Mouse (Mus musculus) CD4-positive, CD25-positive, alpha-beta regulatory T cell, adult 9 weeks (primary cell): ENCODE results near the gene Preb. TPM values are rescaled to one million over a fixed set of nuclear protein-coding genes. Genes with fewer than 3 reads are reported as not detected.

Experiments
- polyA plus RNA-seq: library from polyadenylated mRNA; unstranded; fragments of 100-300 nt; shearing (Covaris generic); gene quantifications from one replicate; pipeline ENCODE4 v1.2.1, GENCODE M21; 2017

The Preb gene
- polyA plus RNA-seq, result 228 TPM

DNA sequence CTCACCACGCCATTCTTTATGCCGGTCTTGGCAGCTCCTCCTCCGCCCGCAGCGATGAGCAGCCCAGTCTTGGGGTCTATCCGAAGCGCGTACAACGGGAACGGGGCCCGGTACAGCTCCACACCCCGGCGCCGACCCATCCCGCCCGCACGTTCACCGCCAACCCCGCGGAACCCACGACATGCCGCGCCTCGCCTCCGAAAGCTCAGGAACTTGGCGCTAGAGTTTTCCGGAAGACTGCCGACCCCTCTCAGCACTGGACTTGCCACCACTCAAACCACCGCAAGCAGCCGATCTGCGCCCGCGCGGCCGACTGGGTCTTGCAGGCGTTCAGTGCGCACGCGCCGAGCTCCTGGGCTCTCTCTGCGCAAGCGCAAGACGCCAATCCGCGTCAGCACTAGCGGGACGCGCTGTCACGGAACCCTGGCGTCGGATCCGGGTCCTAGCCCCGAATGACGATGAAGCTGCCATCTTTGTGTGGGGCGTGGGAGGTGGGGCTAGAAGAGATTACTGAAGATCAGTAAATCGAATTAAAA, at the start of gene Preb:
TSS of gene Preb (minus strand) at position 396 of the 536 bp plus-strand sequence.

DNA sequence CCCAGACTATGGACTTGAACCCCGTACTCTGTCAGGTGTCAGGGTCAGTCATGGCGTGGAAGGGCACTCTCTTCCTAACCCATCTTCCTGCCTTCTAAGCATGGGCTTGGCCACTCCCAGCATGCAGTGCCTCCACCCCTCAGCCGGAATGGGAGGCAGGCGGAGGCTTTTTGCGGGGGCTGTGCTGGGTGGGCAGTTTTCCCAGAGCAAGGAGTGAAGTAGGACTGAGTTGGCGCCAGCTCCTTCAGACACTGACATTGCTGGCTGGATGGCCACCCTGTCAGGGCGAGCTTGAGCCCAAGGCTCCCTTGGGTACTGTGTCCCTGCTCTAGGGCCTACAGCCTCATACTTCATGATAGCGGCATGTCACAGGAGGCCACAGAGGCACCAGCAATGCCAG, 8.3 kb upstream of the Preb start, which contains the start of gene Tcf23:
TSS of gene Tcf23 (plus strand) at position 247 of the 400 bp plus-strand sequence.

DNA sequence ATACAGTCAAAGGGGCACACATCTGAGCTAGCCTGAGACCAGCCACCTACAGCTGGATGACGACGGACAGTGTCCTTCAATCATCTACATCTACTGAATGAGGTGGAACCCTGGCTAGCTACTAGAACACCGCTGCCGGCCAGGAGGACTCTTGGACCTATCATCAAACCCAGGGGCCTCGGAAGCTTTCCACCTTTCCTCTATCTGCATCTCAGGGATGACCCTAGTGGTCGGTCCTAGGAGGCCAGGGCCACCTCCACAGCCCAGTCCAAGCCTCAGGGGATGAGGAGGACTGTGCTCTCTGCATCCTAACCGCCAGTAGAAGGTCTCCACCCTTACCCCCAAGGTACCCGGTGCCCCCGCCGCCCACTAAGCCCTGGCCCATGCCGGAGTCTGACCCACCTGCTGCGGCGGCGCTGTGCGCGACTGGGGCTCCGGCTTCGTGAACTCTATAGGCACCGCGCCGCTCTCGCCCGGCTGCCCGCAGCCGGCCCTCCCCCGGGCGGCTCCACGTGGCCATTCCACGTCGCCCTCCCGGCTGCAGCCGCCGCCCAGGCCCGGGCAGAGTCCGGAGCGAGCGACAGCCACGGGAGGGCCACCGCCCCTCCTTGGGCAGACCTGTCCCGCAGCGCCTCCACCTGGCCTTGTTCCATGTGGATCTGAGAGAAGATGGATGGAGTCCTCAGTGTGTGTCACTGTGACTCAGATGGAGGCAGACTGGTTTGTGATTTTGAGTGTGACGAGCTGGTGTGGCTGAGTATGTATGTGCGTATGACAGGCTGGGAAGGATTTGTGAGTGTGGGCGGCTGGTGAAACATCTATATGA, 15.0 kb downstream of the Preb start, which contains the start of gene Cgref1:
TSS of gene Cgref1 (minus strand) at position 636 of the 826 bp plus-strand sequence.

DNA sequence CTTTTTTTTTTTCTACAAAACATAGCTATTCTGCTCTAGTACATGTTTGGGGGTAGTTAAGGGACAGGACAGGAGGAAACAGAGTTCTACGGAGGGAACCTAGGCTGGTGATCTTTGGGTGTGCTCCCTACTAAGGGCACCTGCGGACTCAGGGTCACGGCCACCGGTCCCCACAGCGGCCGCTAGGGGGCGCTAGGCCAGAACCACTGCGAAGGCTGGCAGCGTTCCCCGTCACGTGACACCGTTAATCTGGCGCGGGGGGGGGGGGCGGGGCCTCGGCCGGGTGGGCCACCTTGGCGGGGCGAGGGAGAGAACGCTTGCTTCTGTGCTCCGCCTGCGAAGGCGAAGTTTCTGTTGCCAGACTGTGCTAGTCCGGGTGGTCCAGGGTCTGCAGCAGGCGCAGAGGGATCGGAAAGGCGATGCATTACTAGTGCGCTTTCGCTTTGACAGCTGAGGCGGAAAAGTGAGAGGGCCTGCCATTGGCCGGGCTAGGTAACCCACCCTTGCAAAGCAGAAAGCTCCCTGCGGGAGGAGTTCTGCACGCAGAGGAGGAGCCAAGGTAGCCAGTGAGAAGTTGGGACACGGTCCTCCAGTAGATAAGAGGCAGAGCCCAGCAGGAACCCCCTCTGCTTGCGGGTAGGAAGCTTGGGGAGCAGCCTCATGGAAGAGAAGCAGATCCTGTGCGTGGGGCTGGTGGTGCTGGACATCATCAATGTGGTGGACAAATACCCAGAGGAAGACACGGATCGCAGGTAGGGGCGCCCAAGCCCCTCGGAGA, 38.7 kb downstream of the Preb start, which contains the start of gene Khk:
TSS of gene Khk (plus strand) at position 176 of the 778 bp plus-strand sequence.

DNA sequence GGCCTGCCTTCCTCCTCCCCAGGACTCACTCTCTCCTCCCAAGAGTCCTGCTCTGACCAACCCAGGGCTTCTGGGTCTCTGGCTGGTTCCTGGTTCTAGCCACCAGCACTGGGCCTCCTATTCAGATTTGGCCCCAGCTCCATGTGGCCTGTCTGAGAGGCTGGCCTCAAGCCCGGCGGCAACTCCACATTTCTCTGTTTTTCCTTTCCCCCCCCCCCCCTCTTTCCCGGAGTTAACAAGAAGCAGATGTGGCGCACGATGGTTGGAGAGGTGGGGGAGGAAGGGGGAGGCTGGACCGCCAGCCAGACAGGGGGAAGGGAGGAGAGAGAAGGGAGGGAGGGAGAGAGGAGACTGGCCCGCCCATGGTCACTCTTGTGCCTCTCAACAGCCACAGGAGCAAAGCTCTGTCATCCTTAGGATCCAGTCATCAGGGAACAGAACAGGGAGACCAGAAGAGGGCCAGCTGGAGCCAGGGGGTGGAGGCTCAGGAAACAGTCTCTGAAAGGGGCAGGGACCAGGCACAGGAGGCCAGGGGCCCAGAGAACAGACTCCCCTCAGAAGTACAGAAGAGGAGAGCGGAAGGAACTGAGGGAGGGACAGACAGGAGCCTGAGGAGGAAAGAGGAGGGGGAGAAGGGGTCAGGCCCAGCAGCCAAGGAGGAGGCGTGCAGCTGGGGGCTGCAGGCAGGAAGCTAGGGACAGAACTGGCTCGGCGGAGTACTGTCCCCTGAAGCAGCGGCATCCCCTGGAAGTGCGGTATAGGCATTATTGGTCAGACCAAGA, 46.9 kb downstream of the Preb start, which contains the start of gene Emilin1:
TSS of gene Emilin1 (plus strand) at position 343 of the 782 bp plus-strand sequence.

DNA sequence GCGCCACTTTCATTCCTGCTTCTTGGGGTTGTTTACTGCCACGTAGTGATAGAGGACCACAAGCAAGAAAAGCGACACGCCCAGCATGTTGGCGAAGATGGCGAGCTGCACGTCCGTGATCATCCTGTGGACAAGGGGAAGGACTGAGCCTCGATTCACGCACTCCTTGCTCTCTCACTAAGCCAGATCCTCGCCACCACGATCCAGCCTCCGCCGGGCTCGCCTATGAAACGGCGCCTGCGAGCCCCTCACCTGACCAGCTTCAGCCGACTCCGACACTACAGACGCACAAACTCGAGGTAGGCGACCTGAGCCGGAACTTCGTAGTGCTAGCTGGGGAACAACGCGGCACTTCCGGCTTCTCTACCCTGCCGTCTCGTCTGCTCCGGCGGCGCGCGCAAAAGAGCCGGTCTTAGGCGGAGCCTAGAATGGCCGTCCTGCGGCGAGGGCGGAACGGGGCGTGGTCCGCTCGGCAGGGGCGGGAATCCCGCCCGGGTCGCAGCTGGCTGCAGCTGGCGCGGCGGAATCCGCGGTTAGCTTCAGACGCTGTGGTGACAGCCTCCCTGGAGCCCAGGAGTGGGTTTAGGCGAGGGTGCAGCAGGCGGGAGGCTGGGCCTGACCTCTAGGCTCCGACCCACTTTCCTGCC, 52.6 kb downstream of the Preb start, which contains the start of gene Ost4:
TSS of gene Ost4 (minus strand) at position 376 of the 647 bp plus-strand sequence.

Other genes starting within 250 kb of the Preb start
- gene Dpysl5, start 248.8 kb downstream of the Preb start, polyA plus RNA-seq, result not detected
- gene Mapre3, start 145.7 kb downstream of the Preb start, polyA plus RNA-seq, result 5.3 TPM
- gene Tmem214, start 92.3 kb downstream of the Preb start, polyA plus RNA-seq, result 66.9 TPM
- gene Agbl5, start 71.7 kb downstream of the Preb start, polyA plus RNA-seq, result 16.2 TPM
- gene Ost4, start 52.6 kb downstream of the Preb start, polyA plus RNA-seq, result 311 TPM
- 3.6 TPM for gene Emilin1, start 47.0 kb downstream of the Preb start, polyA plus RNA-seq
- gene Khk, start 38.9 kb downstream of the Preb start, polyA plus RNA-seq, result 36.3 TPM
- gene Cgref1, start 14.8 kb downstream of the Preb start, polyA plus RNA-seq, result 0.55 TPM
- not detected for gene Tcf23, start 8.3 kb upstream of the Preb start, polyA plus RNA-seq
- gene Atraid, start 88.0 kb upstream of the Preb start, polyA plus RNA-seq, result 117 TPM
- gene Slc5a6, start 88.6 kb upstream of the Preb start, polyA plus RNA-seq, result 12.3 TPM
- 23.1 TPM for gene Cad, start 94.4 kb upstream of the Preb start, polyA plus RNA-seq
- gene Dnajc5g, start 145.9 kb upstream of the Preb start, polyA plus RNA-seq, result not detected
- gene Slc30a3, start 147.9 kb upstream of the Preb start, polyA plus RNA-seq, result 1.4 TPM
- not detected for gene Trim54, start 156.4 kb upstream of the Preb start, polyA plus RNA-seq
- not detected for gene Ucn, start 178.5 kb upstream of the Preb start, polyA plus RNA-seq
- gene Mpv17, start 193.9 kb upstream of the Preb start, polyA plus RNA-seq, result 46.5 TPM
- gene Gm29609, start 219.6 kb upstream of the Preb start, polyA plus RNA-seq, result 2.3 TPM
- 116 TPM for gene Gtf3c2, start 219.8 kb upstream of the Preb start, polyA plus RNA-seq
- gene Snx17, start 232.9 kb upstream of the Preb start, polyA plus RNA-seq, result 154 TPM
- gene Eif2b4, start 233.1 kb upstream of the Preb start, polyA plus RNA-seq, result 85.1 TPM
- 18.3 TPM for gene Zfp513, start 241.9 kb upstream of the Preb start, polyA plus RNA-seq